Mouse (Mus musculus): ENCODE measurements around the gene Pafah1b3.

GRCm38 (mm10) chr7:25278341-25279075 is 19.3 kb downstream of the Pafah1b3 start:
- TF ChIP-seq GATA1 (IDR thresholded peaks at IDR 0.05; ENCODE audit: borderline replicate concordance, low read length) = no peak
- no peak for TF ChIP-seq FLI1 (IDR thresholded peaks at IDR 0.05; ENCODE audit: low read length)
